Mouse (Mus musculus): ENCODE results near the gene Rnasel. TPM values are rescaled to one million over a fixed set of nuclear protein-coding genes. Genes with fewer than 3 reads are reported as not detected.
"Not testable (repeated sequence)": the region's sequence is repeated elsewhere in the genome, so short reads cannot be mapped to it uniquely, and the experiment has no call there.

The Rnasel gene
- total RNA-seq, 2 experiments from 2014 or later, result 117 to 128 TPM

DNA sequence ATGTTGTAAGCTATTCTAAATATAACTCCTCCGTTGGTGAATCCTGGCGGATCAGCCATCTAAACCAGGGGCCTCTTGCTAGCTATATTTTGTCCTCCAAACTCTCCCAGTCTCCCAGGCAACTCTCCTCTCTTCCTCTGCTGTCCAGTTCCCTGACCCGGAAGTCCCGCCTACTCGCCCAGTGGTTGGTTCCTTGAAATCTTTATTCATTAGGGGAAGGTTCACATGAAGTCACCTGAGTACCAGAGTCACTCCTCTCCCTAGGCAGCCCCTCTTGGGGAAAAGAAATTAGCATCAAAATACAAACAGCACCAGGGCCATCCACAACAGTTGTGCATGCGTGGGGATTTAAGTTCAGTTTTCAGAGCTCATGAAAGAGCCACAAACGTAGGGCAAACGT is 17.1 kb downstream of the Rnasel start:
- ATAC-seq (replicated peaks; ENCODE audit: low FRiP score, poor library complexity, severe bottlenecking), result no peak

DNA sequence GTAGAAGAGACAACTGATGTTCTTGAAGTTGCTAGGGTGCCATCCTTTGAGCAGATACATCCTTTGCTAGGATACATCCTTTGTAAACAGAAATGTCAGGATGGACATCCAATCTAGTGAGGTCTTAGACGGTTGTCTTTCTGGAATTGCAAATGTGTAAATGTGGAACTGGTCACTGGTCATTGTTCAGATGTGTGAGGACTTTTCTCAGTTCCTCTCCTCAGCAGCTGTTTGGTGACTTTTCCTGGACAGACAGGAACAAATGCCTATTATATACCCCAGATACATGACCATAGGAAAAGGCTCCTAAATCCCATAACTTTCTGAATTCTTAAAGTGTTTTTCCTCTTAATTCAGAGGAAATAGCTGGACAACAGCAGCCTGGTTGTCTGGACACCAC is 18.1 kb downstream of the Rnasel start:
- no peak for ATAC-seq (replicated peaks; ENCODE audit: low FRiP score, poor library complexity, severe bottlenecking)

DNA sequence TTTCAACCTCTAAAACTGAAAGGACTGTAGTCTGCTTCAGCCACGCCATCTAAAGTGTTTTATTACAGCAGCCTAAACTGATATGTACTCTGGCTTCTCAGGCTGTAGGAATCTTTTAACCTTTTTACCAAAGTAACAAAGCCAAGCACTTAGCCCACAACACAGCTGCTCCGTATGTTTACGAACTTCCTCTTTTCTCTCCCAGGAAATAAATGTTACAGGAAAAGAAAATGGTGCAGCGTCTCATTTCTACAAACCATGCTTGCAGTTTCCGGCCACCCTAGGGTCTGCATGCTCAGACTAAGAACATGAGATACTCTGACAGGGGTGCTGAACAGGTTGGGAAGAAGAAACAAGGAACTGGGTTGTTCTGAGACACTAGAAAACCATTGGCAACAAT is 19.2 kb downstream of the Rnasel start:
- ATAC-seq (replicated peaks; ENCODE audit: low FRiP score, poor library complexity, severe bottlenecking), result no peak

DNA sequence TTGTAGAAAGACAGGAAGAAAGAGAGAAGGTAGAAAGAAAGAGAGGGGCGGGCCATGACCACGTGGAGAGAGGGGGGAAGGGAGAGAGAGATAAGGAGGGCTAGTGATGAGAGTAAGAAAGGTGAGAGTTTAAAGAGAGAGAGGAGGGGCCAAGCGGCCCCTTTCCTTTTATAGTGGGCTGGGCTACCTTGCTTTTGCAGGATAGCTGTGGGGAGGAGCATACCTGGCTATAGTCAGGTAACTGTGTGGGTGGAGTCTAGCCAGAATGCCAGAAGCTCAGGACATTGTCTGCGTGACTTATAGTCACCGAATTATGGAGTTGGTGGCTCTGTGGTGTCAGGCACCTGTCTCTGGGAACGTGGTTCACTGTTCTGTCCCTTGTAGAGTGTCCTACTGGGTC is 20.3 kb downstream of the Rnasel start:
- ATAC-seq (replicated peaks; ENCODE audit: low FRiP score, poor library complexity, severe bottlenecking), result not testable (repeated sequence)

DNA sequence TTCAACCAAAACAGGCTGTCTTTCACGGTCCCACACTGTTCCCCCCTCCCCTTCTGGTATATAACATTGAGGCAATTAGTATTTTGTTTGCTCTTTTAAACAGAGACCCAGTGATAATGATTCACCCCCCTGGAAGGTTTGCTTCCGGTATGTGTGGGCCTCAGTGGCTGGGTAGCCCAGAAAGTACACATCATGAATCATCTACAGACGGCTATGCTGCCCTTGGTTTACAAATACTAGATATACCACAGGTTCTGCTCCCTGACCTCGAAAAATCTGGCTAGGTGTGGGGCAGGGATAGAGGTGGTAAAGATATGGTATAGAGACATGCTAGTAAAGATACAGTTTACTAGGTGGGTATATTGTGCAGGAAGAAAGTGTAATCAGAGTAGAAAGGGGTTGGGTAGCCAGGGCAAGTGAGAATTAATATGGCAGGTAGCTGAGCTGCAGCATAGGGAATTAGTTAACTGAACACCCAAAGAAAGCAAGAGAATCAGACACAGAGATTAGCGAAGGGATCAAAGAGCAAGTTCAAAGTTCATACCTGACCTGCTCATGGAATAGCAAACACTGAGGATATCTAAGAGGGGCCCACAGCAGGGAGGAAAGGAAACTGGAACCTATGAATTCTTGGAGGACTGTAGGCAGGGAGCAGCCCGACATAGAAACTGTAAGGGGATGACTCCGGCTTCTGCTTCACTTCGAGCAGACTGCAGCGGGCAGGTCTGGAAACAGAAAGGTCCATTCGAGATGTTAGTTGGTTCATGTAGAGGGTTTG is 21.0 kb downstream of the Rnasel start:
- no peak for ATAC-seq (replicated peaks; ENCODE audit: low FRiP score, poor library complexity, severe bottlenecking)

DNA sequence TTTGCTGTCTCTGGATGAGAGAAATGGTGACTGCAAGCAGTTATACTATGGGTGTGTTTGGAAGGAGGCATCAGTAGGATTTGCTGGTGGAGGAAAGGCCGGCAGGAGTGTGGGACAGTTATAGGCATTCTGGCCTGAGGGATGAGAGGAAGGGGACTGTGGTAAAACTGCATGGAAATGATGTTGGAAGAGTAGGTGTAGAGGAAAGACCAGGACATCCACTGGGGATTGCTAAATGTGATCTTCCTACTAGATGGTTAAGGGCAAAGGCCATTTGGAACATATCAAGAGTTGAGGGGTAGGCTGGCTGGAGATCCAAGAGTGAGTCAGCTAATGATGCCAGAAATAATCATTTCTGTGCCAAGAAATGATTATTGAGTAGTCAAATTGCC is 21.5 kb downstream of the Rnasel start:
- no peak for ATAC-seq (replicated peaks; ENCODE audit: low FRiP score, poor library complexity, severe bottlenecking)

DNA sequence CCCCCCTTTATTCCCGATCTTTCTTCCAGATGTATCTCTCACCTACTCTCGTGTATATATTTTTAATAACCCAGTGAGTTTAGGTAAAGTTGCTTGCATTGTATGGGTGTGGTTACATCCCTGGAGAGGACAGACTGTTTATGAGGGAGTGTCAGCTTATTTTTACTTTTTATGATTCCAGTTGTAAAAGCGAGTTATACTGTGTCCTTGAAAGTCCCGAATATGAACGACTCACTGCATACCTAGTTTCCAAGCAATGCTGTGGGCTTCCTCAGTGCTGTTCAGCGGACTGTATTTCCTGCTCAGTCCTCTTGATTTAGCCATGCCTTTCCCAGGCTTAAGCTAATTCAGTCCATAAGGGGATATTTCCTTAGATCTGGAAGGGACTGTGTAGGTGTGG is 25.9 kb downstream of the Rnasel start:
- no peak for ATAC-seq (replicated peaks; ENCODE audit: low FRiP score, poor library complexity, severe bottlenecking)

DNA sequence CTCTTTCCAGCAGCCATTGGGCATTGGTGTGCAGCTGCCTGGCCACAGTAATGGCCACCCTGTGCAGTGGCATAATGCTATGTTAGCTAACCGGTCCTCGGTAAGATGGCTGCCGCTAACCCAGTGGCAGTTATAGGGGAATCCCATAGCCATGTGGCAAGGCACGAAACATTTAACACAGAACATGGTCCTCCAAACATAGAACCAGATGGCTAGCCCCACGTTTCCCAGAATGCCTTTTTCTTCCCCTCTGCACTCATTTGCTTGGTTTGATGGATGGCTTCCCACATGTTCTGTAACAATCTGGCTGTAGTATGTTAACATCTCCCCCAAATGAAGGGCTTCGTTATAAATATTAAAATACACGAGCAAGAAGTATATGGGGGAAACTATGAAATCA is 27.0 kb downstream of the Rnasel start:
- ATAC-seq (replicated peaks; ENCODE audit: low FRiP score, poor library complexity, severe bottlenecking), result no peak

DNA sequence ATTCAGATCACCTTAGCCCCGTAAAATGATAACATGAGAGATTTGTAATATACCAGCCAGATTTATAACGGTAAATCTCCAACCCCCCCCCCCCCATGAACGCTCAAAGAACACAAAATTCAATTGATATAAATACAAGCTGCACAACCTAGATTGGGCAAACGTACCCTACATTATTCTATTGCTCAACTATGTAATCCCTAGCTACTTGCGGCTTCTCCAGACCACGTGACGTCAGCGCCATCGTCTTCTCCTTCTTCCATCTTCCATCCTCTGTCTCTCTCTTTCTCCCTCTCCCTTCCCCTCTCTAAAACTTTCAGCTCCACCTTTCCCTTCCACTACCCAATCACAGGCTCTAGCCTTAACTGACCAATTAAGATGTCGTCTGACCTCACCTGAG is 29.0 kb downstream of the Rnasel start:
- ATAC-seq (replicated peaks; ENCODE audit: low FRiP score, poor library complexity, severe bottlenecking), result no peak

DNA sequence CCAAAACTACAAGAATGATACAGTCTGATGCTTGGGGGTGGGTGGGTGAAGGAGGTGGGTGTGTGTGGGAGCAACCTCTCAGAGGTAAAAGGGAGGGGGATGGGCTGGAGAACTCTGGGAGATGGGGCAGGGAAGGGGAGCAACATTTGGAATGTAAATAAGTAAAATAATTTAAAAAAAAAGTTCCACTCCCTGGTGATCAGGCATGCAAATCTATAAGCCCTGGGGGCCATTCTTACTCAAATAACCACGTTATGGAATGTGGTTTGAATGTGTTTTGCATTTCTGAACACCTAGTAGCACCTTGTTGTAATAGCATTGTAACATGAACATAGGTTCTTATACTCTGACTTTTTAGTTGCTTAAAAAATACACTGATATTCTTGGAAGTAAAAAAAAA is 34.1 kb downstream of the Rnasel start:
- no peak for ATAC-seq (replicated peaks; ENCODE audit: low FRiP score, poor library complexity, severe bottlenecking)

DNA sequence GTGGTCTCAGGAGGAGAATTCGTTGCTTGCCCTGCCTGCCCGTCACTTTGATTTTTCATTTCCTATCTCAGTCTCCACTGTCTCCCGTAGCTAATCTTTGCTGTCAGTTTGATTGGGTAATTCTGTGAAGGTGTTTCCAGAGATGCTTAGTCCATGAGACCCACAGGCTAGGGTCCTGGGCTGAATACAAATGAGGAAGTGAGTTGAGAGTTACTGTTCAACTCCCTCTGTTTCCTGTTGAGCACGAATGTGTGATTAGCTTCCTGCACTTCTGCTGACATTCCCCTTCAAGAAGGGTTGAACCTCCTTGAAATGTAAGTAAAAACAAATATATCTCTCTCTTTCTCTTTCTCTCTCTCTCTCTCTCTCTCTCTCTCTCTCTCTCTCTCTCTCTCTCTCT is 36.4 kb downstream of the Rnasel start:
- no peak for ATAC-seq (replicated peaks; ENCODE audit: low FRiP score, poor library complexity, severe bottlenecking)

DNA sequence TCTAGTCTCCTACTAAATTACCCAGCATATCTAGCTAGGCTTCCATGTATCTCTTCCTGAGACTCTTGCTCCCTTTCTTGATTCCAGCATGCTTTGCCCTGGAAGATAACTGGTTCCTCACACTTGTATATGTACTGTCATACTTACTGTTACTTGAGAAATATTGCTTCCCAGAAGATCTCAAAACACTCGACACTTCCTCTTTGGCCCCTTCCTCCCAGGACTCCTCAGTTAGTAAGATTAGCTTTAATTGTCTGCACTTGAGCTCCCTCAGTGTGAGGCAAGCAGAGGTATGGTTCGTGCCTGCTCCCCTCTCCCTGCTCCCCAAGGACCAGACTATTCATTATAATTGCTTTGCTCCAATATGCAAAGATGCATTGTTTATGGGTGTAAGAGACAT is 41.5 kb downstream of the Rnasel start:
- no peak for ATAC-seq (replicated peaks; ENCODE audit: low FRiP score, poor library complexity, severe bottlenecking)

DNA sequence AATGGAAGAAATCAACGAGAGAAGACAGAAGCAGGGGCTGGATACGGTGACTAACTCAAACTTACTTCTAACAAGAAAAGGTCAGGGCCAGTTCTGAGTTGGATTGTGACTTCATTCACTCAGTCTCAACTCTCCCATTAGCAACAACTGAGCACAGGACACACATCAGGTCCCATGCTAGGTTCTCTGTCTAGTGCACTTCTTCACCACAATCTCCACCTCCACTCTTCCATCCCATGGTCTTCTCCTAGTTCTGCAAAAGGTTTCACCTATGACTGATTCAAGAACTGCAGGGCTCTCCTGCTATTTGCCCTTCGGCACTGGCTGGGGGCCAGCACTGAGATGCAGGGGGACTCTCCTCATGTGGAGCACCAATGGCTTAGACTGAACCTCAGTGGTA is 45.0 kb downstream of the Rnasel start:
- no peak for ATAC-seq (replicated peaks; ENCODE audit: low FRiP score, poor library complexity, severe bottlenecking)

DNA sequence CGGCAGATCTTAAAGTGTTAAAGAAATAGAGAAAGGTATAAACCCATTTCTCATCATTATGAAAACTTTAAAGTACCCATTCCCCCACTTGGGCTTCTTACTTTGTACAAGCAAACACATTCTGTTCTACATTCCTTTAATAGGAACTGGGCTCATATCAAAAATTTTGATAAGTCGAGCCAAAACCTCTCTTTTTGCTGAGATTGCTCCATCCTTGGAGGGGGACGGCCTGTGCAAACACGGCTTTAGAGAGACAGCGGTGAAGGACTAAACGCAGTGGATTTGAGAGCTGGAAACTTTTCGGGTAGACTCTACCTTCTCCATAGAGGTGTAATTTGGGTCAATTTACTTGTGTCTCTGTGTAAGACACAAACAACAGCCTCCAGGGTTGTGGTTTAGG is 53.5 kb downstream of the Rnasel start:
- no peak for ATAC-seq (replicated peaks; ENCODE audit: low FRiP score, poor library complexity, severe bottlenecking)

DNA sequence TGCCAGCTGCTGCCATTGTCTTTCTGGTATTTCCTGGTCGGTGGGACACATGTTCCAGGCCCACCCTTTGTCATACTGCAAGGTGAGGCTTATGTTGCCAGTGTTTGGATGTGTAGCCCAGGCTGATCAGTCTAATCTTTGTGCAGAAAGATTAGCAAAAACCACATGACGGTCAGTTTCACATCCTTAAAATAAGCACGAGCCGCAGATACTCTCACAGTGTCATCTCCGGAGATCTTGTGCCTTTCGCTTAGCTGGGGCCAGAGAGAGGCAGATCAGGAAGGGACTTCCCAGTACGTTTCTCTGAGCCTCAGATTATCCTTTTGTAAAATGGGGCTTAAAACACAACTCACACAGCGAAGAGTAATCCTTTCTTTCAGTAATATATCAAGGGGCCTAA is 54.3 kb downstream of the Rnasel start:
- ATAC-seq (replicated peaks; ENCODE audit: low FRiP score, poor library complexity, severe bottlenecking), result no peak

DNA sequence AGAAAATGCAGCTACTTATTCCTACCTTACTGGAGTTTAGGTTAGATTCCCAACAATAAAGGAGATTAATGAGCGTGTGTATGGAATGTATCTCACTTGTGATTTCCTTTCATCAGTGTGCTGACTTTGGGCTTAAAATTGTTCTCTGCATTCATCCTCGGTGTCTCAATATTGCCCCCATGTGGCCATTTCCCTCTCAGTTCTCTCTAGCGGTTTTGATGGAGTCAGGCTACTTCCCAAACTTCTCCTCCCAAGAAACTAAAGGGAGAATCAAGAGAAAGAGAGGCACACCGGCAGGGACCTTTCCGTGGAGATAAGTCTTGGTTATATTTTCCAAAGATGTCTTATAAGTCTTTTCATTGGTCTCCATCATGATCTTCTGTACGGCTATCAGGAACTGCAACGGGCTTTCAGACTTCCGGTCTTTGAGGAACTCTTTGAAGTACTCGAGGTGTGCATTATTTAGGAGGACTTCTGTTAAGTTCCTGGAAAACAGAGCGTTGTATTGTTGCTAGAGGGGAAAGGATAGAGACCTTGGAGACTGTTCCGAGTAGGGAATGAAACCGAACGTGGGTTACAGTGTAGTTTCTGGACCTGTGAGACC is 58.3 kb downstream of the Rnasel start:
- ATAC-seq (replicated peaks; ENCODE audit: low FRiP score, poor library complexity, severe bottlenecking), result no peak

Other genes with a start within 250 kb of the Rnasel start
- gene Npl, start 199.4 kb upstream of the Rnasel start, total RNA-seq (2015; ENCODE audit: low replicate concordance), result 4.7 and 5.9 TPM in 2 replicates
- 1.7 TPM in 1 of 2 replicates, not detected in the other for gene Npl, start 199.4 kb upstream of the Rnasel start, total RNA-seq (2017; ENCODE audit: low replicate concordance)
- gene Rgs8, start 96.4 kb upstream of the Rnasel start, total RNA-seq (2015; ENCODE audit: low replicate concordance), result not detected in 2 replicates
- gene Rgs8, start 96.4 kb upstream of the Rnasel start, total RNA-seq (2017; ENCODE audit: low replicate concordance), result not detected in 2 replicates
- not detected in 2 replicates for gene Rgs16, start 9.1 kb upstream of the Rnasel start, total RNA-seq (2015; ENCODE audit: low replicate concordance)
- gene Rgs16, start 9.1 kb upstream of the Rnasel start, total RNA-seq (2017; ENCODE audit: low replicate concordance), result not detected in 2 replicates
- not detected in 2 replicates for gene Rgsl1, start 94.7 kb downstream of the Rnasel start, total RNA-seq (2015; ENCODE audit: low replicate concordance)
- gene Rgsl1, start 94.7 kb downstream of the Rnasel start, total RNA-seq (2017; ENCODE audit: low replicate concordance), result not detected in 2 replicates
- gene Teddm1b, start 124.9 kb downstream of the Rnasel start, total RNA-seq (2015; ENCODE audit: low replicate concordance), result not detected in 2 replicates
- gene Teddm1b, start 124.9 kb downstream of the Rnasel start, total RNA-seq (2017; ENCODE audit: low replicate concordance), result 0.13 TPM in 1 of 2 replicates, not detected in the other
- gene Teddm1a, start 142.3 kb downstream of the Rnasel start, total RNA-seq (2015; ENCODE audit: low replicate concordance), result not detected in 2 replicates
- gene Teddm1a, start 142.3 kb downstream of the Rnasel start, total RNA-seq (2017; ENCODE audit: low replicate concordance), result not detected in 2 replicates
- 72.9 and 80.7 TPM in 2 replicates for gene Glul, start 150.5 kb downstream of the Rnasel start, total RNA-seq (2015; ENCODE audit: low replicate concordance)
- 123 and 127 TPM in 2 replicates for gene Glul, start 150.5 kb downstream of the Rnasel start, total RNA-seq (2017; ENCODE audit: low replicate concordance)
- gene Teddm2, start 150.8 kb downstream of the Rnasel start, total RNA-seq (2015; ENCODE audit: low replicate concordance), result 0.72 TPM in 1 of 2 replicates, not detected in the other
- gene Teddm2, start 150.8 kb downstream of the Rnasel start, total RNA-seq (2017; ENCODE audit: low replicate concordance), result 0.61 and 1.9 TPM in 2 replicates

All from erythroid progenitor cell, adult 5-6 weeks (primary cell).